Mouse (Mus musculus) megakaryocyte, embryonic 14.5 days (primary cell): Measurements from ENCODE around the gene Xpnpep1. TPM values are rescaled to one million over a fixed set of nuclear protein-coding genes. Genes with fewer than 3 reads are reported as not detected.
A peak's percentile ranks its signal among the peaks of the same experiment; 100 is the strongest.

Experiments used
- H3K27me3 ChIP-seq: replicated peaks from 2 replicates; pipeline ENCODE3; 2012; ENCODE audit warnings: inconsistent platforms
- H3K36me3 ChIP-seq: replicated peaks from 2 replicates; pipeline ENCODE3; 2012; ENCODE audit warnings: low read length, inconsistent platforms, mixed read lengths
- H3K4me1 ChIP-seq: 2 replicates; pipeline ENCODE4 v1.6.1; 2012; ENCODE audit warnings: inconsistent platforms
- H3K4me3 ChIP-seq: replicated peaks from 2 replicates; pipeline ENCODE3; 2012; ENCODE audit warnings: moderate library complexity, mild to moderate bottlenecking, inconsistent platforms
- H3K9me3 ChIP-seq: 2 replicates; pipeline ENCODE4 v1.6.1; 2012; ENCODE audit warnings: inconsistent platforms
- FLI1 ChIP-seq: IDR thresholded peaks from 2 replicates; pipeline ENCODE4 v1.6.1; 2012; ENCODE audit warnings: low read length, inconsistent platforms, mixed read lengths
- GATA1 ChIP-seq: IDR thresholded peaks from 3 replicates; pipeline ENCODE4 v1.6.1; 2012; ENCODE audit warnings: mixed read lengths, low read length, inconsistent platforms, borderline replicate concordance
- polyA plus RNA-seq: library from polyadenylated mRNA; stranded (reverse); fragments of >175 nt; gene quantifications from 2 replicates; pipeline ENCODE4 v1.2.3, GENCODE M21; 2012; ENCODE audit warnings: low replicate concordance; ENCODE audit not compliant: insufficient read depth

Xpnpep1 gene
- polyA plus RNA-seq: 183 and 184 TPM in 2 replicates

GRCm38 (mm10) chr19:53040164-53041132, at the start of gene Xpnpep1:
Gene Xpnpep1 (minus strand): TSS chr19:53040214.
- H3K4me3 ChIP-seq: peak within 1 kb of the TSS; percentile 97
- peaks cover 50% of the 10 kb centered on the region for H3K4me1 ChIP-seq
- peaks cover 13% of the 10 kb centered on the region for H3K36me3 ChIP-seq
- peaks cover 4% of the 10 kb centered on the region for H3K27me3 ChIP-seq
- H3K9me3 ChIP-seq: no peaks in the 10 kb centered on the region
- TF ChIP-seq GATA1: no peak
- TF ChIP-seq FLI1: no peak

- H3K9me3 ChIP-seq: peaks cover 7% of the 10 kb centered on the region
- TF ChIP-seq FLI1: no peak
- TF ChIP-seq GATA1: no peak
- H3K4me1 ChIP-seq: peaks cover 10% of the 10 kb centered on the region
- H3K4me3 ChIP-seq: no peak overlapping the region
- H3K27me3 ChIP-seq: peaks cover 18% of the 10 kb centered on the region
- H3K36me3 ChIP-seq: no peaks in the 10 kb centered on the region
Observed at GRCm38 (mm10) chr19:53087268-53088143, 47.5 kb upstream of the Xpnpep1 start.

GRCm38 (mm10) chr19:53086861-53087260, 46.8 kb upstream of the Xpnpep1 start:
- peaks cover 23% of the 10 kb centered on the region for H3K27me3 ChIP-seq
- H3K9me3 ChIP-seq: peaks cover 7% of the 10 kb centered on the region
- H3K4me3 ChIP-seq: no peak overlapping the region
- 0 out of 2 replicates have a peak, but pooled peaks cover 4% of the 10 kb centered on the region for H3K4me1 ChIP-seq
- TF ChIP-seq GATA1 (no peak), FLI1 (no peak)
- no peaks in the 10 kb centered on the region for H3K36me3 ChIP-seq

- no peak overlapping the region for H3K4me3 ChIP-seq
- peaks cover 32% of the 10 kb centered on the region for H3K27me3 ChIP-seq
- TF ChIP-seq FLI1: no peak
- no peak for TF ChIP-seq GATA1
- no peaks in the 10 kb centered on the region for H3K36me3 ChIP-seq
- 0 out of 2 replicates have a peak, but pooled peaks cover 4% of the 10 kb centered on the region for H3K4me1 ChIP-seq
- peaks cover 7% of the 10 kb centered on the region for H3K9me3 ChIP-seq
Observed at GRCm38 (mm10) chr19:53084735-53085134, 44.7 kb upstream of the Xpnpep1 start.

- Histone ChIP-seq H3K4me3 (no peak overlapping the region), H3K36me3 (no peaks in the 10 kb centered on the region)
Observed at GRCm38 (mm10) chr19:53082862-53083261, 42.8 kb upstream of the Xpnpep1 start.

GRCm38 (mm10) chr19:53081339-53081738, 41.3 kb upstream of the Xpnpep1 start:
- TF ChIP-seq GATA1: no peak
- no peak for TF ChIP-seq FLI1
- peaks cover 7% of the 10 kb centered on the region for H3K9me3 ChIP-seq
- no peaks in the 10 kb centered on the region for H3K4me1 ChIP-seq
- H3K36me3 ChIP-seq: no peaks in the 10 kb centered on the region
- no peak overlapping the region for H3K4me3 ChIP-seq
- H3K27me3 ChIP-seq: peaks cover 37% of the 10 kb centered on the region

More at GRCm38 (mm10) chr19:53082862-53083261, 42.8 kb upstream of the Xpnpep1 start:
- peaks cover 7% of the 10 kb centered on the region for H3K9me3 ChIP-seq
- H3K4me1 ChIP-seq: 0 out of 2 replicates have a peak, but pooled peaks cover 4% of the 10 kb centered on the region
- H3K27me3 ChIP-seq: peaks cover 39% of the 10 kb centered on the region
- no peak for TF ChIP-seq GATA1
- TF ChIP-seq FLI1: no peak

GRCm38 (mm10) chr19:53080921-53081320, 40.9 kb upstream of the Xpnpep1 start:
- Histone ChIP-seq H3K4me1 (no peaks in the 10 kb centered on the region), H3K4me3 (no peak overlapping the region), H3K36me3 (no peaks in the 10 kb centered on the region), H3K27me3 (peaks cover 34% of the 10 kb centered on the region), H3K9me3 (peaks cover 7% of the 10 kb centered on the region)
- TF ChIP-seq FLI1 (no peak), GATA1 (no peak)

GRCm38 (mm10) chr19:53080487-53080886, 40.5 kb upstream of the Xpnpep1 start:
- Histone ChIP-seq H3K27me3 (peaks cover 34% of the 10 kb centered on the region), H3K4me1 (no peaks in the 10 kb centered on the region), H3K9me3 (peaks cover 7% of the 10 kb centered on the region), H3K36me3 (no peaks in the 10 kb centered on the region), H3K4me3 (no peak overlapping the region)
- TF ChIP-seq FLI1 (no peak), GATA1 (no peak)

GRCm38 (mm10) chr19:53080026-53080425, 40.0 kb upstream of the Xpnpep1 start:
- H3K9me3 ChIP-seq: peaks cover 7% of the 10 kb centered on the region
- no peaks in the 10 kb centered on the region for H3K4me1 ChIP-seq
- no peaks in the 10 kb centered on the region for H3K36me3 ChIP-seq
- H3K27me3 ChIP-seq: peaks cover 34% of the 10 kb centered on the region
- no peak for TF ChIP-seq GATA1
- TF ChIP-seq FLI1: no peak
- H3K4me3 ChIP-seq: no peak overlapping the region
